Mouse (Mus musculus): ENCODE results near the gene Efna2. TPM values are rescaled to one million over a fixed set of nuclear protein-coding genes. Genes with fewer than 3 reads are reported as not detected.

Gene Efna2
- total RNA-seq, 2 experiments from 2014 or later: 0.80 TPM; not detected in 1

DNA sequence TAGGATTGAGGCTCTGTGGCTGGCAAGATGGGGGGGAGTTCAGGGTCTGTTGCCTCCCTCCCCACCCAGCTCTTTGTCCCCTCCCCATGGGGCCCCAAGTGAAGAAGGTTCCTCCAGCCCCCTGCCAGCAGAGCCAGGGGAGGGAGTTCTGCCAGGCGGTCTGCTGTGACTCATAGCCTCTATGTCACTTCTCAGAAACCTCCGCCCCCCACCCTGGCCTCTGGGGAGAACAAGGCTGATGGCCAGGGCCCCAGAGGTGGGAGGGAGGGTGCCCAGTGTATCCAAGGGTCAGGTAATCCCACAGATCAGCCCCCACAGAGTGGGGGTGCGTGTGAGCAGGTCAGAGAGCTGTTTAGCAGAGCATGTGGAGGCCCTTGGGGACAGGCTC lies 26.4 kb upstream of the Efna2 start:
- no peak for ATAC-seq (replicated peaks; ENCODE audit: low FRiP score, low TSS enrichment, poor library complexity, severe bottlenecking)

- no peak for ATAC-seq (replicated peaks; ENCODE audit: low FRiP score, low TSS enrichment, poor library complexity, severe bottlenecking)
Observed at GRCm38 (mm10) chr10:80153713-80154112, 25.6 kb upstream of the Efna2 start.

DNA sequence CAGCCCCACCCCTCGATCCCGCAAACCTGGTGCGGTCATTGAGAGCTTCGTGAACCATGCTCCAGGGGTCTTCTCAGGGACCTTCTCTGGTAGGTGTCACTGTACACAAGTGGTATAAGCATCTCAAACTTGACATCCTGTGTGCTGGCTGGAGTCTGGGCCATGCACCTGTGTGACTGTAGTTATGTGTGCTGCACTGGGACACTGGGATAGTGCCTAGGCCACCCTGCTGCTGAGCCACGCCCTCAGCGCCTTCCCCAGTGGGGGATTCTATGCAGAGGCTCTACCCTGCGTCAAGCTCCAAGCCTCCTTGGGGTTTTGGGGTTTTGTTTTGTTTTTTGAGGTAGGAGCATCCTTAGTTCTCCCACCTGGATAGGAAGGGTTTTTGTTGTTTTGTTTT lies 24.9 kb upstream of the Efna2 start:
- no peak for ATAC-seq (replicated peaks; ENCODE audit: low FRiP score, low TSS enrichment, poor library complexity, severe bottlenecking)

GRCm38 (mm10) chr10:80155277-80155676 lies 24.0 kb upstream of the Efna2 start:
- no peak for ATAC-seq (replicated peaks; ENCODE audit: low FRiP score, low TSS enrichment, poor library complexity, severe bottlenecking)

DNA sequence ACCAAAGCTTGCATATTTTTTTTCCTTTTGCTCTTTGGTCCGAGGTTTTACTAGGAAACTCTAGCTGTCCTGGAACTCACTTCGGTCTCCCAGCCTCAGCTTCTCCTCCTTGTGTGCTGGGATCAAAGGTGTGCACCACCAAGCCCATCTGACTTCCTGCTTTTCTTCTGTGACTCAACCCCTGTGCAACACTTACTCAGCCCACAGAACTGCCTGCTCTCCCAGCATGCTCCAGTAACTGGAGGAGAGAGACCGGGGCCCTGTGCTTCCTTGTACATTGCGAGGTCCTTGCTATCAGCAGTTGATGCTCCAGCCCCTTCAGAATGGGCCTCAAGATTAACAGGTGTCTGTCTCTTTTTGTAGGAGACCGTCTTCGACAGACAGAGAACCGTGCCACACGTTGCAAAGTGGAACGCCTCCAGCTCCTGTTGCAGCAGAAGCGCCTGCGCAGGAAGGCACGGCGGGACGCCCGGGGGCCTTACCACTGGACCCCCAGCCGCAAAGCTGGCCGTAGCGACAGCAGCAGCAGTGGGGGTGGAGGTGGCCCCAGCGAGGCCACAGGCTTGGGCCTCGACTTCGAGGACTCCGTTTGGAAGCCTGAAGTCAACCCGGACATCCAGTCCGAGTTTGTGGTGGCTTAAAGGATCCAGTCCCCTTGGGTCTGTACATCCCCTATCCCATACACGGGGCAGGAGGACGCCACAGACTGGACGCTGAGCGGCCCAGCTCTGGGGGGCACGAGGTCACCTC lies 23.1 kb upstream of the Efna2 start:
- no peak for ATAC-seq (replicated peaks; ENCODE audit: low FRiP score, low TSS enrichment, poor library complexity, severe bottlenecking)

DNA sequence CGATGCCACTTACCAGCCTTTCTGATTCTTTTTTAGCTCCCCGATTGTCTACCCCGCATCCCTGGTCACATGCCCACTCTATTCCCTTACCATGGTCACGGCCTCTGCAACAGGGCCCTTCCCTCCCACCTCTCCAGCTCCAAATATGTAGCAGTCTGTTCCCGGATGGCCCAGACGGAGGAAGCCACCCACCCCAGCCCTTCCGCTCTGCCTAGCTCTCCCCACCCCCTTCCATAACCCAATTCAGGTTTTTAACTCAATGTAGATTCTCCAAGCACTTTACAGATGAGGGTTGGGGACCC lies 22.6 kb upstream of the Efna2 start:
- ATAC-seq (replicated peaks; ENCODE audit: low FRiP score, low TSS enrichment, poor library complexity, severe bottlenecking): no peak

DNA sequence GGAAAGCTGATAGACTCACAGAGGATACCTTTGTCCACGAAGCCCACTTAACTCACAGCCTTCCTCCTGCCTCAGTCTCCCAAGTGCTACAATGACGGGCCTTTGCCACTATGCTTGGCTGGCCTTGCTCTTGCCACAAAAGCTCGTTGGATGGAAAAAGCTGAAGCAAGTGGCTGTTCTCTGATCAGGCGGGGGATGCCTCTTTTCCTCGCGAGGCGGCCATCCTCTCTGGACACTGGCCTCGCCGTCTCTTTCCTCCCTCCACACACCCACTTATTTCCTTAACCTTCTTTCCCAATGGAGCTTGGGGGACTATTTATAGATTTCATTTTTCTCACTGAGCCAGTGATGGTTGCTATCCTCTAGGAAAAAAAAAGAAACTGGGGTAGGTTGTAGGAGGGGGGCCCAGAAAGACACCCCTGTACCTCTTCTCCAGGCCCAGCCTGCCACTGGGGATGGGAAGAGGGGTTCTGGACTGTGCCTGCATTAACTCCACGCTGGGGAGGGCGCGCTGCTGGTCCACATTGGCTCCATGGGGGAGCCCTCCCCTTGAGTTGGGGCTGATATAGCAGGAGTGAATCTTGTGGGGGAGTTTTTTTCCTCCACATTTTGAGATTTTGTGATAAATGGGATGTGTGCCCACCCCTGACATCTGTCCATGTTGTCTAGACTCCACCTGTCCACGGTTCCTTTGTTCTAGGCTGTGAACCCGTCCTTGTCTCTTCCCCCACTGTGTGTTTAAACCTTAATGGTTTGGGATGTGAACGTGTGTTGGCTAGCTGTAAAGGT lies 21.9 kb upstream of the Efna2 start:
- ATAC-seq (replicated peaks; ENCODE audit: low FRiP score, low TSS enrichment, poor library complexity, severe bottlenecking): no peak

GRCm38 (mm10) chr10:80158307-80158986 lies 20.8 kb upstream of the Efna2 start:
- no peak for ATAC-seq (replicated peaks; ENCODE audit: low FRiP score, low TSS enrichment, poor library complexity, severe bottlenecking)

GRCm38 (mm10) chr10:80159021-80159560 lies 20.2 kb upstream of the Efna2 start:
- ATAC-seq (replicated peaks; ENCODE audit: low FRiP score, low TSS enrichment, poor library complexity, severe bottlenecking): peak; percentile 10

DNA sequence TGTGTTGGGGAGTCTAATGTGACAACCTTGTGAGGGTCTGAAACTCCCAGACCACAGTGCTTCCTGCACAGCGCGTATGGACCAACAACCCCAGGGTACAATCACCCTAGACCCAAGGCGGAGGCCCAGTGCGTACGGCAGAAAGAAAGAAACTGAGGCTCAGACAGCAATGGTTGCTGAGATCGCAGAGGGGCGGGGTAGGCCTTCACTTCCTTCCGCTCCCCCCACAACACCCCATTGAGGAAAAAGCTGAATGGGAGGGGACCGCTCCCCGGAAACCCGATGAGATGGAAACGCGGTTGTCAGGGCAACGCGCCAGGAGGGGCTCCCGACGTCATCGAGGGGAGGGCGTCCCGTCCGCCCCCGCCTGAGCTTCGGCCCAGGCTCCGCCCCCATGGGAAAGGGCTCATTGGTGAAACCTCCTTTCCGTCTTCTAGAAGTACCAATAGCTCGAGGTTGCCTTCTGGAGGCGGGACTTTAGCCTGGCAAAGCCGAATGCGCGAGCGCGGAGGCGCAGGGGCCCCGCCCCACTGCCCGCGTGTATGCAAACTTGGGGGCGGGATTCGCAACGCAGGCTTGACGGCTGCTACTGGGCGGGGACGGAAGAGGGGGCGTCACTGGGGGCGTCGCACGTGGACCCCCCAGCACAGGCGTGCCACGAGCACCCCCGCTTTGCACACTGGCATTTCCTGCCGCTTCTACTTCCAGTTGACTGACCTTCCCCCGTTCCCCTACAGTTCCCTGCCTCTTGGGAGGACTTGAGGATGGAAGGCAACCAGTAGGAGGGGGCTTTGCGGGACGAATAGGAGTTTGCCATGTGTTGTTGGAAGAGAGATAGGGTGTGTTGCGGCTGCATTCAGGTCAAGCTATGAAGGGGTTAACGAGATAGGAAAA lies 19.5 kb upstream of the Efna2 start:
- ATAC-seq (replicated peaks; ENCODE audit: low FRiP score, low TSS enrichment, poor library complexity, severe bottlenecking): peak; percentile 83

GRCm38 (mm10) chr10:80160455-80161371 lies 18.6 kb upstream of the Efna2 start:
- no peak for ATAC-seq (replicated peaks; ENCODE audit: low FRiP score, low TSS enrichment, poor library complexity, severe bottlenecking)

- ATAC-seq (replicated peaks; ENCODE audit: low FRiP score, low TSS enrichment, poor library complexity, severe bottlenecking): no peak
Observed at GRCm38 (mm10) chr10:80161522-80162242, 17.6 kb upstream of the Efna2 start.

- no peak for ATAC-seq (replicated peaks; ENCODE audit: low FRiP score, low TSS enrichment, poor library complexity, severe bottlenecking)
Observed at GRCm38 (mm10) chr10:80162243-80162608, 17.1 kb upstream of the Efna2 start.

DNA sequence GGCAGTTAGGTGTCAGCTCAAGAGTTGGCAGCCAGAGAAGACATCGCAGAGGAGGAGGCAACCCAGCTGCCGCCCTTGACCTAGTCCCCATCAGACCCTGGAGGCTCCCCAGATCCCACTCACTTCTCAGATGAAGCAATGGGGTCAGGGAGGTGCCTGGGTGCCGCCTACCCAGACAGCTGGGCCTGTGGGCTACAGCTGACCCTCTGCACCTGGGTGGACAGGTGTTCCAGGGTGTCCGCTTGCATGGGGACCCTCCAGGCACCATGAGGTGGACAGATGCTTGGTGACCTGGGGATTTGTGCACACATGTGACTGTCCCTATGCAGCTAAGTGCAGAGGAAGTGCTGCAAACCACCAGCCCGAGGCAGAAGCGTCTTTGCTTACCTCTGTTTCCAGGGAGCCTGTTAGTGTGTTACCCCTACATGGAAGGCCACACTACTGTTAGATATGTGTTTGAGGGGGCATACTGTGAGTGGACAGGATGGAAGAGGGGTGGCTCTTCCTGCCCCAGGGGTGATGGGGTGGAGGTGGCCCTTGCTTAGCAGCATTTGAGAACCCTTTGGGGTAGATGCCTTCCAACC lies 16.5 kb upstream of the Efna2 start:
- no peak for ATAC-seq (replicated peaks; ENCODE audit: low FRiP score, low TSS enrichment, poor library complexity, severe bottlenecking)

- ATAC-seq (replicated peaks; ENCODE audit: low FRiP score, low TSS enrichment, poor library complexity, severe bottlenecking): no peak
Observed at GRCm38 (mm10) chr10:80163721-80164120, 15.6 kb upstream of the Efna2 start.

- ATAC-seq (replicated peaks; ENCODE audit: low FRiP score, low TSS enrichment, poor library complexity, severe bottlenecking): no peak
Observed at GRCm38 (mm10) chr10:80164161-80164997, 14.9 kb upstream of the Efna2 start.

GRCm38 (mm10) chr10:80164998-80165344 lies 14.3 kb upstream of the Efna2 start:
- ATAC-seq (replicated peaks; ENCODE audit: low FRiP score, low TSS enrichment, poor library complexity, severe bottlenecking): peak; percentile 57

All from megakaryocyte-erythroid progenitor cell, adult 5-6 weeks (primary cell).